Mouse (Mus musculus): ENCODE data around the gene Efcab2.

- TF ChIP-seq CTCF (IDR thresholded peaks at IDR 0.05; ENCODE audit: borderline replicate concordance, control insufficient read depth, extremely low read depth, insufficient read depth, low read length, poor library complexity) (no peak), POLR2A (IDR thresholded peaks at IDR 0.05; ENCODE audit: control insufficient read depth, extremely low read depth, insufficient read depth, low read length, poor library complexity) (no peak)
These were observed 85.8 kb downstream of the Efcab2 start for GRCm38 (mm10) chr1:178491733-178492132.
